Mouse (Mus musculus): ENCODE results near the gene Etnk2.

DNA sequence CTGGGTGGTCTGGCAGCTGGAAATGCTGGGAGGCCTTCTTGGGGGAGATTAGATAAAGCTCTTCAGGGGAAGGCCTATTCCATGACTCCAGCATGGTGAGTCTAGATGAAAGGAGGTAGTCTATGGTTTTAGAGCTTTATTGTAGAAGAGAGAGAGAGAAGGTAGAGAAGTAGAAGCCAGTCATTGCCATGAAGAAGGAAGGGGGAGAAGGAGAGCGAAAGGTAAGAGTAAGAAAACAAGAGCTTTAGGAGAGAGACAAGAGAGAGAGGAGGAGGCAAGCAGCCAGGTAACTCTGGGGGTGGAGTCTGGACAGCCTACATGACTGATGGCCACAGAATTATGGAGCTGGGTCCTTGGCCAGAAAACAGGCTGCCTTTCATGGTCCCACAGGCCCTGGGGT, 13.2 kb upstream of the Etnk2 start, which contains the start of gene Ren1:
- no peak for TF ChIP-seq EP300 (optimal IDR thresholded peaks at IDR 0.05)
- no peak for TF ChIP-seq CTCF (IDR thresholded peaks at IDR 0.05; ENCODE audit: low read depth)

Data from stomach, postnatal 0 days (tissue).